Mouse (Mus musculus) adrenal gland, adult 2 months (tissue): Measurements from ENCODE around the gene Stmn3. TPM values are rescaled to one million over a fixed set of nuclear protein-coding genes. Genes with fewer than 3 reads are reported as not detected.

Source experiments
- DNase-seq: peaks from one replicate; pipeline ENCODE4 v3.0.0; 2021
- polyA plus RNA-seq: library from polyadenylated mRNA; depleted of rRNA; stranded (reverse); fragments of >200 nt; gene quantifications from 2 replicates; pipeline ENCODE4 v1.2.3, GENCODE M21; 2012; rRNA removed
- total RNA-seq, 2 experiments: library from RNA; stranded (reverse); gene quantifications; 2 replicates each; pipeline ENCODE4 v1.2.3; 2021

Stmn3 gene
- total and polyA plus RNA-seq, 3 experiments: 8.8 to 19.8 (median 9.6) TPM

GRCm38 (mm10) chr2:181286629-181287337 lies 27.5 kb downstream of the Stmn3 start:
- DNase-seq: no peak

- DNase-seq: no peak
Measured at GRCm38 (mm10) chr2:181279968-181280367, 34.3 kb downstream of the Stmn3 start.

GRCm38 (mm10) chr2:181277866-181278265 lies 36.4 kb downstream of the Stmn3 start:
- no peak for DNase-seq

GRCm38 (mm10) chr2:181276766-181277165 lies 37.5 kb downstream of the Stmn3 start:
- DNase-seq: peak; percentile 63

- no peak for DNase-seq
Measured at GRCm38 (mm10) chr2:181274639-181275038, 39.7 kb downstream of the Stmn3 start.

- DNase-seq: no peak
Measured at GRCm38 (mm10) chr2:181273829-181274228, 40.5 kb downstream of the Stmn3 start.

- no peak for DNase-seq
Measured at GRCm38 (mm10) chr2:181272092-181272491, 42.2 kb downstream of the Stmn3 start.

- DNase-seq: no peak
Measured at GRCm38 (mm10) chr2:181266839-181267238, 47.5 kb downstream of the Stmn3 start.

Other genes starting within 250 kb of the Stmn3 start
- gene Kcnq2, start 179.2 kb downstream of the Stmn3 start, total RNA-seq: 1 to 10 TPM; 5.2 to 5.4 TPM
- gene Kcnq2, start 179.2 kb downstream of the Stmn3 start, polyA plus RNA-seq: 2.8 and 3.7 TPM in 2 replicates
- gene Eef1a2, start 157.5 kb downstream of the Stmn3 start, total RNA-seq: 10 to 100 TPM; 44.0 to 65.9 TPM
- 30.4 and 42.9 TPM in 2 replicates for gene Eef1a2, start 157.5 kb downstream of the Stmn3 start, polyA plus RNA-seq
- 10 to 100 TPM; 91.1 to 91.9 TPM for gene Ppdpf, start 127.3 kb downstream of the Stmn3 start, total RNA-seq
- gene Ppdpf, start 127.3 kb downstream of the Stmn3 start, polyA plus RNA-seq: 160 and 197 TPM in 2 replicates
- under 1 TPM in 1 of 2 experiments, not detected in 1; 0.07 TPM for gene Ptk6, start 111.7 kb downstream of the Stmn3 start, total RNA-seq
- 0.02 TPM in 1 of 2 replicates, not detected in the other for gene Ptk6, start 111.7 kb downstream of the Stmn3 start, polyA plus RNA-seq
- 1 to 10 TPM in 1 of 2 experiments, under 1 TPM in 1; 0.66 to 1.3 TPM for gene Srms, start 101.3 kb downstream of the Stmn3 start, total RNA-seq
- gene Srms, start 101.3 kb downstream of the Stmn3 start, polyA plus RNA-seq: 1.1 and 1.4 TPM in 2 replicates
- gene Fndc11, start 94.5 kb downstream of the Stmn3 start, total RNA-seq: under 1 TPM in 1 of 2 experiments, not detected in 1; 0.46 TPM
- gene Fndc11, start 94.5 kb downstream of the Stmn3 start, polyA plus RNA-seq: 0.47 and 0.67 TPM in 2 replicates
- gene Helz2, start 72.5 kb downstream of the Stmn3 start, total RNA-seq: 10 to 100 TPM; 15.3 to 25.0 TPM
- gene Helz2, start 72.5 kb downstream of the Stmn3 start, polyA plus RNA-seq: 29.6 and 33.1 TPM in 2 replicates
- gene Gmeb2, start 26.5 kb downstream of the Stmn3 start, total RNA-seq: 10 to 100 TPM; 15.4 to 15.5 TPM
- 21.8 and 28.4 TPM in 2 replicates for gene Gmeb2, start 26.5 kb downstream of the Stmn3 start, polyA plus RNA-seq
- gene Rtel1, start 5.2 kb upstream of the Stmn3 start, total RNA-seq: 10 to 100 TPM; 24.5 to 27.8 TPM
- gene Rtel1, start 5.2 kb upstream of the Stmn3 start, polyA plus RNA-seq: 23.2 and 24.2 TPM in 2 replicates
- 10 to 100 TPM; 36.6 to 51.0 TPM for gene Zgpat, start 50.4 kb upstream of the Stmn3 start, total RNA-seq
- gene Zgpat, start 50.4 kb upstream of the Stmn3 start, polyA plus RNA-seq: 33.8 and 34.5 TPM in 2 replicates
- gene Arfrp1, start 50.9 kb upstream of the Stmn3 start, total RNA-seq: 10 to 100 TPM; 44.0 to 46.2 TPM
- gene Arfrp1, start 50.9 kb upstream of the Stmn3 start, polyA plus RNA-seq: 14.8 and 19.5 TPM in 2 replicates
- 10 to 100 TPM; 13.6 to 20.5 TPM for gene Lime1, start 65.6 kb upstream of the Stmn3 start, total RNA-seq
- gene Lime1, start 65.6 kb upstream of the Stmn3 start, polyA plus RNA-seq: 167 and 174 TPM in 2 replicates
- gene Zbtb46, start 144.9 kb upstream of the Stmn3 start, total RNA-seq: 10 to 100 TPM in 1 of 2 experiments, 1 to 10 TPM in 1; 9.5 to 16.3 TPM
- 6.0 and 6.2 TPM in 2 replicates for gene Zbtb46, start 144.9 kb upstream of the Stmn3 start, polyA plus RNA-seq
- gene Abhd16b, start 178.7 kb upstream of the Stmn3 start, total RNA-seq: not detected
- not detected in 2 replicates for gene Abhd16b, start 178.7 kb upstream of the Stmn3 start, polyA plus RNA-seq
- 100 to 1,000 TPM; 102 to 119 TPM for gene Tpd52l2, start 182.6 kb upstream of the Stmn3 start, total RNA-seq
- 24.0 and 25.2 TPM in 2 replicates for gene Tpd52l2, start 182.6 kb upstream of the Stmn3 start, polyA plus RNA-seq
- 10 to 100 TPM; 92.3 to 96.0 TPM for gene Dnajc5, start 206.0 kb upstream of the Stmn3 start, total RNA-seq
- gene Dnajc5, start 206.0 kb upstream of the Stmn3 start, polyA plus RNA-seq: 35.7 and 36.6 TPM in 2 replicates